Mouse (Mus musculus) erythroblast, embryonic 14.5 days (primary cell): ENCODE results near the gene Trnt1.

Source experiments
- GATA1 ChIP-seq: IDR thresholded peaks from 2 replicates; pipeline ENCODE4 v1.6.1; 2012; ENCODE audit warnings: low read length, inconsistent platforms, mixed read lengths
- TAL1 ChIP-seq: IDR thresholded peaks from 3 replicates; pipeline ENCODE4 v1.6.1; 2012; ENCODE audit warnings: low read length, inconsistent platforms, mixed read lengths

DNA sequence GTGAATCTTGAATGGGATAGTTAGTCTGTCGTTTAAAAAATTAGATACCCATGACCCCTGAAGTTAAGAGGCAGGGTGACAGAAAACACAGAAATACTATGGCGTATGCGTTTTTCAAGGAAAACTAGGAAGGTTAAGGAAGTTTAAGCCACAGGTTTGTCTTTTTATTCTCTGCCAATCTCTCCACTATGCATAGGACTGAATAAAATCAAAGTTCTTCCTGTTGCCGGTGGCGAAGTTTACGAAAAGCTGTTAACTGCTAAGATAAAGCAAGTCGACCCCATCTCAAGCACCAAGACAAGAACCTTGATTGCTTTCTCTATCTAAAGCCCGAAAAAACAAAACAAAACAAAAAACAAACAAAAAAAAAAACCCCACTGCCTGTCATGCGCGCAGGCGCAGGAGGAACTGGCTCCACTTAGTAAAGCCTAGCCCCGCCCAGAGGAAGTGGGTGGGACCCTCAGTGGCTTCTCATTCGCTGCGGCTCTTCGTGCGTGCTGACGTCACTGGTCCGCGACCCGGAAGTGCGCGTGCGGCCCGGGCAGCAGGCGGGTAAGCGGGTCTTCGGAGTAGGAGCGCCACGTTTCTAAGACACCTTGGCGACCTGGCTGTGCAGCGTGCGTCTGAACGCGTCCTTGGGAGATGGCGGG lies at the start of gene Trnt1:
- TF ChIP-seq TAL1 (no peak), GATA1 (no peak)
